Mouse (Mus musculus) CD8-positive naive resting alpha-beta T cell, adult 2 months (primary cell): Measurements from ENCODE around the gene Rmnd1.
"Not testable (repeated sequence)": the region's sequence is repeated elsewhere in the genome, so short reads cannot be mapped to it uniquely, and the experiment has no call there.

ENCODE experiments used
- DNase-seq, 2 experiments: peaks; one replicate each; pipeline ENCODE4 v3.0.0; 2022; ENCODE audit warnings: low read depth in 2 of 2, low spot score in 2 of 2

Rmnd1 gene

DNA sequence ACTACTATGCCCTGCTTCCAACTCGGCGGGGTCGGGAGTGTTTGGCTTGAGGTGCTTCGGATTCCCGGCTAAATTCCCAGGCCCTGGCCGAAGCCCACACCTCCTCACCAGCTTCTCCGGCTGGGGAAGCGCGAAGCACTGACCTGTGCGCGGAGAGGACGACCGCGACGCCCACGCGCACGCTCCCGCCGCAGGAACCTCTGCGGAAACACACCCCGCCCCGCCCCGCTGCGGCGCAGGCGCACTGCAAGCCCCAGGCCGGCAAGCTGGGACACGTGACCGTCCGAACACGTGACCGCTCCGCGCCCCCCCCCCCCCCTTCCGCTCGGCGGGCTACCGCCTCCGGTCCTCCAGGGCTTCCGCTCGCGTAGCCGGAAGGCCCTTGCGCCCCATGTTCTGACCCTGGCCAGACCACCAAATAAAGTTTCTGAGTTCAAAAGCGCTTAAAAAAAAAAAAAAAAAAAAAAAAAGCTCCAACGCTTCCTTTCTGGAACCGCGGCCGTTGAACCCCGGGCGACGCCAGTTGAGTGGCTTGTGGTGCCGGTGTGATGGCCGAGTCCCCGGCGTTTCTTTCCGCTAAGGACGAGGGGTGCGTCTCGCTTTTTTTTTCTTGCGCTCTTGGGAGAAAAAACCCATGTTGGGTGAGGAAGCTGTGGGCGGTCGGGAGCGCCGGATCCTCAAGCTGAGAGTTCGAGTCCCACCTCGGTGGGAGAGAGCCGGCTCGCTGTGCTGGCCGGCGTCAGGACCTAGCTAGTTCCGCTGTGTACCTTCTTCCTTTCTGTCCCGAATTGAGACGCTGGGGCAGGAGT lies at the start of gene Rmnd1, which contains the start of gene Armt1:
Gene Rmnd1 (minus strand): TSS at position 266 of the 809 bp plus-strand sequence.
Gene Armt1 (plus strand): TSS at position 345 of the 809 bp plus-strand sequence.
- DNase-seq: peak; percentile 88 to 90

DNA sequence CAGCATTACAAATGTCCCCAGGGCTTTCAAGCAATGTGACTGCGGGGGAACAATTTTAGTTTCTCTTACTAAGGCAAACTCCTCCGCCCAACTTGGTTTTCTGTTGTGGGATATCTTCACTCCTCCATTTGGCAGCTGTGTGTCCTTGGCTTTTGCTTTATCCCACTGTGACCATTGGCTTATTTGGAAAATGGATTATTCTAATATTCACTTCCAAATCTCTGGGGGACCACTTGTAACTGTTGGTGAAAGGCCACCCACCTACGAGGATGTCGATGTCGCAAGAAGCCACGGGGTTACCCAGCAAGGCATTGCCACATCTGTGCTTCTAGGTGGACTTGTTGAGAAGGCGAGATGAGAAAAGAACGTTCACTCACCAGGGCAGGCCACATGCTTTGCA lies 49.5 kb upstream of the Rmnd1 start:
- no peak for DNase-seq

DNA sequence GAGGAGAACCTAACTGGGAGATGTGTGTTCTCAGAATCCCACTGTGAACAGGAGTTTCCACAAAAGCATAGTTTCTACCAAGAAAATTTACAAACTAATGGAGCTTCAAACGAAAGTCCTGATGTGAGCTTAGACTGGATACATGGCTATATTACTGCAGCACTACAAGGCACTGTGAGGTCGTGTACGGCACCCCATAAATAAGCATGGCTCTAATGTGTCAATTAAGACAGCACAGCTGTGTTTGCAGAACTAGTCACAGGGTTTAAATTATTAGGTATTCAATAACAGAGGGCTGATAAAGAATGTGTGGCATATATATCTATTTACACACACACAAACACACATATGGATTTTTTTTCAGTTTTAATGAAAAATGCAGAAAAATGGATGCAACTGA lies 48.7 kb upstream of the Rmnd1 start:
- DNase-seq: no peak

DNA sequence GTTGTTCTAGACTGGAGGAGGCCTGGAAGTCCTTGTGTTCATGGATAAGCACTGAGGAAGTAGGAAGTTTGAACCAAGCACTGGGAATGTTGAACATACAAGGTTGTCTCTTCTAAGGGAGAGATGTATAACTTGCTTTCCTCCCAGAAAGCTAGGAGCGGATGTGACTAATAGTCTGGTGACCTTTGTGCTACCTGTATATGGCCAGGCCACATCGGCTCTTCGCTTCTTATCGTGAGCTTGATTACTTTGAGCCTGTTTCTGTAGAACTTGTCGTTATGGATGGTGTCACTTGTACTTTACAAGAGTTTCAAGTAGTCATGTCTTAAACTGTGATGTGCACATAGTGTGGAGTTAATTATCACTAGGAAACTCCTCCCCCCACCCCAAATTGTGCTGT lies 44.4 kb upstream of the Rmnd1 start:
- no peak for DNase-seq

DNA sequence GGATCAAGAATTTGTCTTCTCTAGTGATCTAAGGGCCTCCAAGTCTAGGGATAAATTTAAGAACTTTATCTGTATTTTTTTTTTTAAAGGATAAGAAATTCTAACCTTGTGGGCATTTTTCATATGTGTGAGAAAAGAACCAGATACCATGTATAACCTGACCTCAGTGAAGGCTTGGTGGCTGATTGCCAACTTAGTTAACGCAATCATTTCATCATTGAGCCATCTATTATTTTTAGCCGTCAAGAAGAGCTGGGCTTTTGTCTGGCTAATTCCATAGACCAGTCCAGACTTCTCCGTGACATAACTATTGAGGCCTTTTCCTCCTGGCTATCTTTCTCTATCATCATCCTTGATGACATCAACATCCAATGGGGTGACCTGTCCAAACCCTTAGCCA lies 43.2 kb upstream of the Rmnd1 start:
- DNase-seq: no peak

DNA sequence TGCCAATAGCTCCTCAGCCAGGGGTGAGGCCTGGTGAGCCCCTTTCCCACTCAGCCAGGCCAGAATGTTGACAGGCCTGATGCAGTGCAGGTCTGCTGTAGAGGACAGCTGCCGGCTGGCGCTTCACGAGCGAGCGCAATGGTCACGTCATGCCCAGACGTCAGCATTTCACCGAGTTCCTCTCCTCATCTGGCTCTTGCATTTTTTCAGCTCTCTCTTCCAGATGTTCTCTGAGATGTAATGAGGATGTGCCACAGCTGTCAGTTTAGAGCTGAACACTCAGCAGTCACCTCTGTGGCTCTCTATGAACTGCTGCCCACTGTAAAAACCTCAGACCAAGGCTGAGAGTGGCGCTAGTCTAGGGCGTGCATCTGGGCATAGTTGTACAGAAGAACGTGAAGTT lies 41.4 kb upstream of the Rmnd1 start:
- no peak for DNase-seq

DNA sequence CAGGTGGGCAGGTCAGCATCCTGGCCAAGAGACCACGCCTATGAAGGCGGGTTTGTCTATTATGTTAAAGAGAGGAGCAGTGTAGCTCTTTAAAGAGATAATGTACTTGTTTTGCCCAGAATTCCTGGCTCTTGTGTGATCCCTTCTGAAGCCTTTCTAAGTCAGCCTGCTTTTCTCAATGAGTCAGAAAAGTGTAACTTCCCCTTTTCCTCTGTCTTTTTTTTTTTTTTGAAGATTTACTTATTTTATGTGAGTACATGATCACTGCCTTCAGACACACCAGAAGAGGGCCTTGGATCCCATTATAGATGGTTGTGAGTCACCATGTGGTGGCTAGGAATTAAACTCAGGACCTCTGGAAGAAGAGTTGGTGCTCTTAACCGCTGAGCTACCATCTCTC lies 37.2 kb upstream of the Rmnd1 start:
- DNase-seq: no peak

DNA sequence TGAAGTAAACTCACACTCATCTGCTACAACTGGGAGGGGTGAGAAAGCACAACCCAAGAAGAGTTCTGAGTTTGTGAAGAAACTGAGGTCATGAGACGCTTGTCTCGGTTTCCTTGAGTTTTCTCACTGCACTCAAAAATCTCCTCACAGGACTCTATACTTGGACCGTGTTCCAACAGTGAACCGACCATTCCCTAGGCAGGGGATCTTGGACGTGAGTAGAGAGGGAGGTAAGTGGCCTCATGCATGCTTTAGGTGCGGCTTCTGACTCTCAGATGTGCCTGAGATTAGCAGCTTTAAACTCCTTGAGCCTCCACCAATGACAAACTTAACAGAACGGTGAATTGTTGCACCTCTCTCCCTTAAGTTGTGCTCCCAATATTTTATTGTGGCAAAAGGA lies 33.6 kb upstream of the Rmnd1 start:
- DNase-seq: no peak

DNA sequence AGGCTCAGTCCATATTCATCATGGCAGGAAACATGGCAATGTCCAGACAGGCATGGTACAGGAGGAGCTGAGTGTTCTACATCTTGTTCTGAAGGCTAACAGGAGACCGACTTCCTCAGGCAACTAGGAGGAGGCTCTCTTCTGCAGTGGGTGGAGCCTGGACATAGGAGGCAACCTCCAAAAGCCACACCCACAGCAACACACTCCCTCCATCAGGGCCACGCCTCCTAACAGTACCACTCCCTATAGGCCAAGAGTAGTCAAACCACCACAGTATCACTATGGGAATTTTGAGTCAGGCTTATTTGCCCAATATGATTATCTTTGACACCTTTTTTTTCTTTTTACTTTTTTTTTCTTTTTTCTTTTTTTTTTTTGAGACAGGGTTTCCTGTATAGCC lies 28.0 kb upstream of the Rmnd1 start:
- no peak for DNase-seq

DNA sequence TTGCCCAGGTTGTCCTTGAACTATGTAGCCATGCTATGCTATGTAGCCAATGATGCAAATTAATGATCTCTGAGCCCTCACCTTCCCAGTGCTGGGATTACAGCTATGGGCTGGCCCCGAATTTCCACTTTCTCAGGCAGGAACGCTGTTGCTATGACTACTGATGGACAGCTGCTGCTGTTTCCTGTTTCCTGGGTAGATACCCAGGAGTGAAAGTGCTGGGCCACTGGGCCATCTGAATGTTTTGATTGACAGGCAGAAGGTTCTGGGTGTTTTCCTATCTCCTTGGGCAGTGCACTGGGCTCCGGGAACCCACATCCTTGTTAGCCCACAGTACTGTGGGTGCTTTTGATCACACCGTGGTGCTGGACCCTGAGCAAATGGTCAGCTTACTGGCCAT lies 24.2 kb upstream of the Rmnd1 start:
- DNase-seq: no peak

DNA sequence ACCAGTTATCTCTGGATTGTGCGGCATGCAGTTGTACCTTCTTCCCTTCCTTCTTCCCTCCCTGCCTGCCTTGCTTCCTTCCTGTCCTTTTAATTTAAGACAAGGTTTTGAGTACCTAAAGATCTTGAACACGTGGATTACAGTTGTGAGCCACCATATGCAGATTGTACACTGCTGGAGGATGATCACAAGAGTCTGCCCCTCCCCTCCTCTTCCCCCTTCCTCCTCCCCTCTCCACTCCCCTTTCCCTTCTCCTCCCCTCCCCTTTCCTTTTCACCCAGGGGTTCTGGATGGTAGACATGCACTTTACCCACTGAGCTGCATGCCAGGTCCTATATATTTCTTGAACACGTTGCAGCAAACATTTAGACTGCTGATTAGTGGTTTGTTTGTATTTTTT lies 3.2 kb upstream of the Rmnd1 start:
- DNase-seq: no peak

DNA sequence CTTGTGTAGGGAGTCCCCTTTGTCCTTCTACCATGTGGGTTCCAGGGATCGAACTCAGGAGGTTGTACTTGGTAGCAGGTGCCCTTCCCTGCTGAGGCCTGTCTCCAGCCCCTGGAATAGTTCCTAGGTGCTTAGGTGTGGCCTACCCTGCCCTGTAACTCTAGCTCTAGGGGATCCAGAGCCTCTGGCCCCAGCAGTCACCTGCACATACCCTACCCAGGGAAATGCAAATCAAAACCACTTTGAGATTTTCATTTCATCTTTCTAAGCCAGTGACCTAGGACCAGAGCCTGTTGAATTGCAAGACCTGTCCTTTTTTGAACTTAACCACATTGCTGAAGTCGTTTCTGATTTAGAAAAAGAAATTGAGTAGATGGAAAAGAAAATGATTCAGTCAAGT lies 1.7 kb upstream of the Rmnd1 start:
- not testable (repeated sequence) for DNase-seq

DNA sequence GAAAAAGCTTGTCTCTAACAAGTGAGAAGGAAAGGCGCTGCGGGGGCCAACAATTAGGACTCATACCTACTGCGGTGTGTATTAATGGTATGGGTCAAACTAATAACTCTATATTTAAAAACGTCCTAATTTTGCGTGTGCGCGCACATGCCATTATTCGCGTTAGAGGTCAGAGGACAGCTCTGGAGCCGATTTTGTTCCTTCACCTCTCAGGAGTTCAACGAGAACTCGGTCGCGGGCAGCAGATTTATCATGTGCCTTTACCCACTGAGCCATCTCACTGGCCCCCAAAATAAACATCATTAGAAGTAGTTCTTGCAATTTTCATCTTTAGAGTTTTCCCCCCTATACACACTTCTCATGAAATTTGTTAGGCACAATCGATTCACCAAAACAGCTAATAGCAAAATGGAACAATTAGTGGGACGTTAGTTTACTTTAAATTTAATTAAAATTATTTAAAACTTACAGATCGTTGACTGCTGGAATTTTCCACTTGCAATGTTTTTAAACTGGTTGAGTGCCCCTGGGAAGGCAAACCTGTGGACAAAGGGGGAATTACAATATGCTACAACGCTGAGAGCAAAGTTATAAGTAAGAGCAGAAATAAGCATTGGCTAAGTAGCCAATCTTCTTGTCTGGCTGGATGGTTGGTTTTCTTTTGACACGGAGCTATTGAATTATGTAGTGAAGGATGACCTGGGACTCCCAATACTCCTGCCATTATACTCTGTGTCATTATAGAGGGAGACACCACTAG lies 988 bp upstream of the Rmnd1 start:
- no peak for DNase-seq

DNA sequence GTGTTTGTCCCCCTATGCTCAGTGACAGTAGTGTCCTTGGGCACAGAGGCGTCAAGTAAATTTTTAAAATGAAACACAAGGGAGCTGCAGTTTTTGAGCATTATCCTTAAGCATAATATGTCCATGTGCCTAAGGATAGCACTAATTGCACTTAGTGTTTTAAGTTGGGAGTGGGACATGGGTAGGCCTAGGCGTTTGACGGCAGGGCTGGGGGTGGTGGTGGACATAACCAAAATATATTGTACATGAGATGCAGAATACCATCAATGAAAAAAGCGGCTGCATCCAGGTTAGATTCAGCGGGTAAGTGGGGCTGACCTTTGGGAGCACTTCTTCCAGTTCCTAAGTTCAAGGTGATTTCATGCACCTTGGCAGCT lies 454 bp downstream of the Rmnd1 start:
- DNase-seq: no peak

DNA sequence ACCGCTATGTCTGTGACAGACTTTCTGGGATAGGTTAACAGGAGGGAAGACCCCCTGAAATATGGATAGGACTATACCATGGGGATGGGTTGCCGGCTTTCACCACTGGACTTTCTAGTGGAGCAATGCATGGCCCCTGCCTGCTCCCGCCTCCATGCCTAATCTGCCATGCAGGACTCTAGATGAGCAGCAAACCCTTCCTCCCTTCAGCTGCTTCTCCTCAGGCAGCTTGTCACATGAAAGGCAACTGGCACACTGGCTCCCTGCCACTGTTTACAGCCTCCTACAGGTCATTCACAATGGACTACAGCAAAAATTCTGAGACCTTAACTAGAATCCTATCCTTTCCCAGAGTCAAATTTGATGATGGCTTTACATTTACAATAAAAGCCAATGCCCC lies 1.4 kb downstream of the Rmnd1 start:
- no peak for DNase-seq

DNA sequence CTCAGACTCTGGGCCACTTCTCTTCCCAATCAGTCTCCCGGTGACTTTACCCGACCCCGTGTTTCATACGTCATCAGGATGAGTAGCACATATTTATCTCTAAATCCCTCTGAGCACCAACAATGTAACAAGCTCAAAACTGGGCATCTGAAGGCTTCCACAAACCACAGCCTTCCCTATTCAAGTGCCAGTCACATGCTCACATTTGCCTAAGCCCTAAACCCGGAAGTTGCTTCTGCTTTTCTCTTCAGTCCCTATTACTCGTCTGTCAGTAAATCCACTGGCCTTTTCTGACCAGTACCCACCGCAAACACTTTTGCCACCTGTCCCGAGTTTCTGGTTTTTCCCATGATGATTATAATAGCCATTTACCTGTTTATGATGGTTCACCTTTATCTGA lies 1.8 kb downstream of the Rmnd1 start:
- no peak for DNase-seq

DNA sequence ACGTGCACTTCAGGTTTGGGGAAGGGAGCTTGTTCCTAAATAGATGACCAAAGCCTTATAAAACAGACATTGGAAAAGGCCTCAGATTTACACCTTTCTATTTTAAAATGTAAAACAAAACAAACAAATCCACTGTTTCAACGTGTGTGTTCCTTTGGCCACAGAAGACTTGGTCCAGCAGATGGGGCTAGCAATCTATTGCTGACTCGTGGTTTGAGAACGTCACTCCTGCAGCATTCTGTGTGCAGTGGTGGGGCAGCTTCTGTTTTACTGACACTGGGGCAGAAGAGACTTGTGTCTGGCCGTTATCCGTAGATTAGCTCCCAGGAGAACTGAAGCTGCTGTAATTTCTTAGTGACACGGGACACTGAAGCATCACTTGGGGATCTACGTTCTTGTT lies 6.9 kb downstream of the Rmnd1 start:
- no peak for DNase-seq

DNA sequence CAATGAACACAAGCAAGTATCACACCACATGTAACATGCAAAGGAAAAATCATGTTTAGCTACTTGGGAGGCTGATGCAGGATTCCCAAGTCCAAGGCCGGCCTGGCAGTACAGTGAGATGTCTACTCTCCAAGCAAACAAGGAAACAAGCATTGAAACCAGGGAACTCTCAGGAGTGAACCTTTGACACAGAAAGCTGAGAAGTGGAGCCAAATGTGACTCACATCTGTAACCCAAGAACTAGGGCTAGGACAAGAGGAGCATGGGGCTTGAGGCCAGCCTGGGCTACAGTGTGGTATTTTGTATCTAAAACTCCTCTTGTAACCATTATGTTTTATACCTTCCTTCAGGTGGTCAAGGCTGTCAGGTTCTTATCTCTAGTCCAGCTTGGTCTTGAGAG lies 25.0 kb downstream of the Rmnd1 start:
- no peak for DNase-seq

DNA sequence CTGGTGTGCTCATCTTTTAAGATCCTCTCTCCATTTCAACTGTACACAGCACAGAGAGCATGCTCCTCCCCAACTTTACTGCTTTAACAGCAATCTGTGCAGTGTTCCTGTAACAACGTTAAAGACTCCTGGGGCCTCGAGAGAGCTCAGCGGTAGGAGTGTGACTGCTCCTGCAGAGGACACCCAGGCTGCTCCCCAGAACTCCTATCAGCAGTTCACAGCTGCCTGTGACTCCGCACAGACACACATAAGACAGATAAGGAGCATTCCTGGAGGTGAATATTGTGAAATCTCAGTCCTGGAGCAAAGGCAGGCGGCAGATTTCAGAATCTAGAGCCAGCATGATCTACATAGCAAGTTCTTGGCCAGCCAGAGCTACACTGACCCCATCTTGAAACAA lies 26.7 kb downstream of the Rmnd1 start:
- DNase-seq: no peak

DNA sequence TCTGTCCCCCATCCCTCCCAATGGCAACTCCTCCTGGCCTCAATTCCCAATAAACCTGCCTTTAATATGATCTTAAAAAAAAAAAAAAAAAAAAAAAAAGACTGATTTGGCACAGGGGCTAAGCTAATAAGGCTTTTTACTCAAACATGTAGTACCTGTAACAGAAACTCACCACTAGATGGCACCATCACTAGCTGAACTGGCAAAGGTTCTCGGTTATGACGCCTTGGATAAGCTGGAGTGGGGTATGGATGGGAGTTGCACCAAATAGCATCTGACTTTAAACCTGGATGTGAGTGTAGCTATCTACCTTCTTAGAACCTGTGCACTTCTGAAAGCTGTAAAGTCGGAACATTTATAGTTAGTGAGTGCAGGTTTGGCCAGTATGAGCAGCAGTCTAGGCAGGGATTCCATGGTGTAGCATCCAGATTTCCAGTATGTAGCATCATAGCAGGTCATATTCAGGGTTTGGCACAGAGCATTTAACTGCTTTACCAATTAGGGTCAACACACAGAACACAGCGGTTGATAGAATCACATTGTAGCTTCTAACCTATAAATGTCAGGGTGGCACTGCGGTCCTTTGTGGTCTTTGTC lies 27.2 kb downstream of the Rmnd1 start:
- DNase-seq: peak; percentile 44 to 64

DNA sequence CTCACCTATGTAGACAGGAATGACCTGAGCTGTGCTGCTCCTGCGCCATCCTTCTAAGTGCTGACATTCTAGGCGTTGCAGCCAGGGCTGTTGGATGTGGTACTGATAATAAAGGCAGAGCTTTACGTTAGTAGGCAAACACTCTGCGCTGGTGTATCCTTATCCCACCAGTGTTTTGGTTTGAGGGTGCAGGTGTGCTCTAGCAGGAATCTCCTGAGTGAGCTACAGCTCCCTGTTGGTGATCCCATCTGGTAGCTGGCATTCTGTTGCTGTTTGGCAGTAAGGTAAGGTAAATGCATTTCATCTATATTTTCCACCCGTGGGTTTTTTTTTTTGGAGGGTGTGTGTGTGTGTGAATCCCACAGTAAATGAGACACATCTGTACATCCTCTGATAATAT lies 34.1 kb downstream of the Rmnd1 start:
- no peak for DNase-seq

DNA sequence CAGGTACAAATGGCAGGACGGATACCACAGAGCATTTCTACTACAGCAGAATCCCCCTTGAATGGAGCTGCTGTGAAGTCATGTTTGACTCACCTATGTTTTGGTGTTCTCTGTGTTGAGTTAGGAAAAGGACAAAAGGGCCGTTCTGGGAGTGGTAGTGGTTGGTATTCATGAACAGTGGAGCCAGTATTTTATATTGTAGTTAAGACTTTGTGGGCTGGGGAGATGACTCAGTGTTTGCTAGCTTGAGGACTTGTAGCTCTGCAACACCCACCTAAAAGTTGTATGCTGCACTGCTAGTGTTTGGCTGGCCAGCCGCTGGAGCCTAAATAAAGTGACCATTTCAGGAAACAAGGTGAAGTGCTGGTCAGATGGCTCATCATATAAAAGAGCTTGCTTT lies 36.9 kb downstream of the Rmnd1 start:
- no peak for DNase-seq
